Mouse (Mus musculus) thymus, adult 2 months (tissue): ENCODE results near the gene Slc16a6. TPM values are rescaled to one million over a fixed set of nuclear protein-coding genes. Genes with fewer than 3 reads are reported as not detected.
"Not testable (repeated sequence)": the region's sequence is repeated elsewhere in the genome, so short reads cannot be mapped to it uniquely, and the experiment has no call there.

Experiments
- DNase-seq: peaks from one replicate; pipeline ENCODE4 v3.0.0; 2021
- H3K27ac ChIP-seq: fragments of 200-500 bp; 2 replicates; pipeline ENCODE4 v1.5.1; 2012; ENCODE audit warnings: low read length, control low read depth; ENCODE audit not compliant: control insufficient read depth, insufficient read depth
- H3K27me3 ChIP-seq: fragments of 200-500 bp; 2 replicates; pipeline ENCODE4 v1.6.1; 2012; ENCODE audit warnings: mild to moderate bottlenecking, low read length, moderate library complexity, mixed read lengths; ENCODE audit not compliant: control insufficient read depth, insufficient read depth
- H3K36me3 ChIP-seq: fragments of 200-500 bp; 2 replicates; pipeline ENCODE4 v1.6.1; 2012; ENCODE audit warnings: mild to moderate bottlenecking, low read length, moderate library complexity; ENCODE audit not compliant: control insufficient read depth, insufficient read depth
- H3K4me1 ChIP-seq: fragments of 200-500 bp; replicated peaks from 2 replicates; pipeline ENCODE4 v1.6.1; 2012; ENCODE audit warnings: low read length; ENCODE audit not compliant: control insufficient read depth, insufficient read depth
- H3K4me3 ChIP-seq: fragments of 200-500 bp; 2 replicates; pipeline ENCODE4 v1.5.1; 2012; ENCODE audit warnings: mild to moderate bottlenecking, low read length, control low read depth, moderate library complexity; ENCODE audit not compliant: control insufficient read depth, insufficient read depth
- CTCF ChIP-seq: fragments of 200-500 bp; IDR thresholded peaks from 2 replicates; pipeline ENCODE4 v1.5.1; 2012; ENCODE audit warnings: mild to moderate bottlenecking, control low read depth, low read length, moderate library complexity, borderline replicate concordance; ENCODE audit not compliant: control insufficient read depth, poor library complexity, insufficient read depth; ENCODE audit errors: extremely low read depth
- POLR2A ChIP-seq: fragments of 200-500 bp; IDR thresholded peaks from 2 replicates; pipeline ENCODE4 v1.6.1; 2012; ENCODE audit warnings: mild to moderate bottlenecking, low read length, control low read depth, moderate library complexity; ENCODE audit not compliant: control insufficient read depth, poor library complexity, insufficient read depth; ENCODE audit errors: extremely low read depth
- WGBS: fragments of 180-500 bp; shearing (Covaris S2); methylation state at CpG from one replicate; pipeline ENCODE4 v1.1.7; 2018; 5-methylcytosine and 5-hydroxymethylcytosine counted together
- polyA plus RNA-seq: library from polyadenylated mRNA; depleted of rRNA; stranded (reverse); fragments of >200 nt; gene quantifications from 2 replicates; pipeline ENCODE4 v1.2.3, GENCODE M21; 2012

Slc16a6 gene
- polyA plus RNA-seq, 1 experiment, result 9.0 TPM

DNA sequence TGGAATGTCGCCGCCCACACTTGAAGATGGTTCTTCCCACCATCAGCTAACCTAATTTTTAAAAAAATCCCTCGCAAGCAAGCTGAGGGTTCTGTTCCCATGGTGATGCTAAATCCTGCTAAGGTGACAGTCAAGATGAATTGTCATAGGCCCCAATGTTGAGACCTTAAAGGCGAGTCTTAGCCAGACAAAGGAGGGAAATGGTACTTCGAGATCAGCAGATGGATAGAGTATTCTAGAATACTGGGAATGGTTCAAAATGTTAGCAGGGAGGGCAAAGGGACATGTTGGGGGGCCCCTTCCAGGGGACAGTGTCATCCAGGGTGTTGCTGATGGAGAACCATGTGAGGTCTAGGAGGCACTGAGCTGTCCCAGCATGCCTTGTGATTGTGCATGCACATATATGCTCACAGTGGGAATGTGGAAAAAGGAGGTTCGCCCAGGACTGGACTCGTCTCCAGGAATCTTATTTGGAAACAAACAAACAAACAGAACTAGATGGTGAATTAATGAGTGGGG, 23.1 kb upstream of the Slc16a6 start:
- H3K4me3 ChIP-seq, result peak overlapping the region; percentile 0; the same call in 1 of the 2 replicates
- DNase-seq, result no peak
- peaks cover 34% of the 10 kb centered on the region for H3K4me1 ChIP-seq
- no peak overlapping the region for H3K27ac ChIP-seq
- 32% methylated on average over 7 of the region's 7 CpGs for WGBS
- TF ChIP-seq CTCF (no peak), POLR2A (no peak)
- H3K27me3 ChIP-seq, result no peaks in the 10 kb centered on the region
- no peaks in the 10 kb centered on the region for H3K36me3 ChIP-seq

DNA sequence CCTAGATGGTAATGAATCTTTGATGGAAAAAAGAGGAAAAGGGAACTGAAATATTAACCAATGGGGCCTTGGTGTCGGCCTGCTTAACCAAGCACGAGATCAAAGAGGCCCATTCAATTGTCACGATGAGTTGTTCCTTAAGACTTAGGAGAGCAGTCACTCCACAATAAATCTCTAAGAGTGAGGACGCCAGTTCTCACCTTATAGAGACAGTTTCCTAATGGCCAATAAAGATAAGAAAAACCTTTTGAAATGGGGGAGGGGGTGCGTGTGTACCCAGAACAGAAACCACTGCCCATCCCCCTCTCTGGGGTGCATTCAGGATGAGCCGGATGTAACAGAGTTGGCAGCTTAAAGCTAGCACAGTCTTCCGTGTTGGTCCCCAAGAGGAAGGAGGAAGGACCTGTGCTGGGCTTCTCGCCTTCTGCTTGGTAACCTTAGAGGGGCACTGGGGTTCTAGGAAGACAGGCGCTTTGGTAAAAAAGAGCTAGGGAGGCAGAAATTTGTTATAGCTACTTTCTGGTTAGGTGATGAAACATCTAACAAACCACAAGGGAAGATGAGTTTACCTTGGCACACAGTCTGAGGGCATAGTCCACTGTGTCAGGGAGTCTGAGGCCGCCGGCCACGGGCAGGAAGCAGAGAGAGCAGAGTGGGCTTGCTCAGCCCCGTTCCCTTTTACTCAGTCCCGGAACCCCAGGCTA, 22.5 kb upstream of the Slc16a6 start:
- TF ChIP-seq CTCF, result no peak
- TF ChIP-seq POLR2A, result no peak
- Histone ChIP-seq H3K4me3 (peak overlapping the region; percentile 0; the same call in 1 of the 2 replicates), H3K4me1 (peaks cover 34% of the 10 kb centered on the region), H3K27me3 (no peaks in the 10 kb centered on the region), H3K27ac (no peak overlapping the region), H3K36me3 (no peaks in the 10 kb centered on the region)
- DNase-seq, result peak; percentile 56
- 7% methylated on average over 14 of the region's 14 CpGs for WGBS

DNA sequence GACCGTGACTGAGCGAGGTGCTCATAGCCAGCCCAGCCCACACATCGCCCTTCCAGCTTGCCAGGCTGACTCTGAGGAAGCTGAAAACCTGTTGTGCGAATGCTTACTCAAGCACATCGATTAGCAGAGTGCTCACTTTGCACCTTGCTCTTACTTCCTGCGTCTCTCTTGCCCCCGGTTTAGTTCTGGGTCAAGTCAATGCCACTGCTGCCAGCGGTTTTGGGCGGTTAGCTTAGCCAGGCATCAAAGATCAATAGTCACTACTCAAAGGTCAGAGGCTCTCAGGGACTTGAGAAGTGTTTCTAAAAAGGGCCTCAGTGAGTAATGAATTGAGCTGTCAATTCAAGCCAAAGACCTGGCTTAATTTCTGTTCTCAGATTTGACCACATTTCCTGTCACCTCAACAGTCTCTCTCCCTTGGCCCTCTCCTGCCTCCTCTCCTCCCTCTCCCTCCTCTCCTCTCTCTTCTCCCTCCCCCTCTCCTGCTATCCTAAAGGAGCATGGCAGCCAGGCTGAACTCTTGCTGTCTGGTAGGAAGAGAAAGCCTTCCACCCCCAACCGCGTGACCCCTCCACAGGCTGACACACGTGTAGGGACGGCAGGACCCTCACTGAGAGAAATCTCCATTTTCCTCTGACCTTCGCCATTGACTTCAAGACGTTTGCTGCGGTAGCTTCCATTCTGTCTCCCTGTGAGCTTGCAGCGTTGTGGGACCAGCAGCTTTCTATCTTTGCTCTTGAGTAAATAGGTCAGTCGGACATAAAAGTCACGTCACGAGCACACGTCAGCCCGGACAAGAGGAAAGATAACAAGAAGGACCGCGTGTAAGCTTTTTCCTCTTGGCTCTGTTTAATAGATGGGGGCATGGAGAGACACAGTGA, 21.7 kb upstream of the Slc16a6 start:
- no peak for TF ChIP-seq CTCF
- TF ChIP-seq POLR2A, result no peak
- no peak for DNase-seq
- 51% methylated on average over 24 of the region's 24 CpGs for WGBS
- Histone ChIP-seq H3K27ac (no peak overlapping the region), H3K4me1 (peaks cover 34% of the 10 kb centered on the region), H3K36me3 (no peaks in the 10 kb centered on the region), H3K4me3 (no peak overlapping the region), H3K27me3 (no peaks in the 10 kb centered on the region)

DNA sequence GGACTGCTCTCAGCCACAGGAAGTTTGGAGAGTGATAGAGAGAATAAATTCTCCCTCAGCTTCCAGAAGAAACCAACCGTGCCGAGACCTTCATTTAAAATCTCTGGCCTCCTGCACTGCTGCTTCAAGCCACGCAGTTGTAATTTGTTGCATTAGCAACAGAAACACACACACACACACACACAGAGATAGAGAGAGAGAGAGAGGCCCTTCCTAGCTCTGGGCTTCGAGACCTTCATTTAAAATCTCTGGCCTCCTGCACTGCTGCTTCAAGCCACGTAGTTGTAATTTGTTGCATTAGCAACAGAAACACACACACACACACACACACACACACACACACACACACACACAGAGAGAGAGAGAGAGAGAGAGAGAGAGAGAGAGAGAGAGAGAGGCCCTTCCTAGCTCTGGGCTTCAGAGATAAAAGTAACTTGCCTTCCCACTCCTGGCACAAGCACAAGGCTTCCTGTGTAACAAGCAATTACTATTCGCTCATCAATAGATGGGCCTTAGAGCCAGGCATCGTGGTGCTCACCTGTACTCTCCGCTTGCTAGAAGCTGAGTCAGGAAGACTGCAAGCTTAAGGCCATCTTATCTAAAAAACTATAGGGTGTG, 19.6 kb upstream of the Slc16a6 start:
- H3K4me1 ChIP-seq, result peaks cover 31% of the 10 kb centered on the region

DNA sequence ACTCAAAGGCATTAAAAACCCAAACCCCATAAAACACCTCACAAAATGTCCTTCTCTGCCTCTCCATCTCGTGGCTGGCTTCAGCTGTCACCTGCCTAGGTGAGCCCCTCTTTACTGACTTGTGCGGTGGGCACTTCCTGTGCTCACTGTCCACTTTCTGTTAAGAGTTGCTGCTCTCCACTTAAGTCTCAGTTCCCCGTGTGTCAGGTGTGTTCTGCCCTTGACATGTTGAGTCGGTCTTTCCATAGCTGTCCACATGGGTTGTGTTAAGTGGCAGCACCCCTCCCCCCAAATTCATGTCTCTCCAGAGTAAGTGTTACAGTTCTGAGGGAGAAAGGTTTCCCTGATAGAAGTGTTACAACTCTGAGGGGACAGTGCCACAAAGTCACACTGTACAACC, 18.4 kb upstream of the Slc16a6 start:
- no peak for TF ChIP-seq POLR2A
- no peak for TF ChIP-seq CTCF
- Histone ChIP-seq H3K36me3 (no peaks in the 10 kb centered on the region), H3K27ac (no peak overlapping the region), H3K4me3 (no peak overlapping the region), H3K27me3 (no peaks in the 10 kb centered on the region), H3K4me1 (peaks cover 25% of the 10 kb centered on the region)
- DNase-seq, result no peak
- WGBS, result 87% methylated on average over 4 of the region's 4 CpGs

More for the DNA sequence above, 19.6 kb upstream of the Slc16a6 start:
- H3K4me3 ChIP-seq, DNase-seq, H3K36me3 ChIP-seq, H3K27ac ChIP-seq, H3K27me3 ChIP-seq: not testable (repeated sequence)
- 89% methylated on average over 8 of the region's 8 CpGs for WGBS

DNA sequence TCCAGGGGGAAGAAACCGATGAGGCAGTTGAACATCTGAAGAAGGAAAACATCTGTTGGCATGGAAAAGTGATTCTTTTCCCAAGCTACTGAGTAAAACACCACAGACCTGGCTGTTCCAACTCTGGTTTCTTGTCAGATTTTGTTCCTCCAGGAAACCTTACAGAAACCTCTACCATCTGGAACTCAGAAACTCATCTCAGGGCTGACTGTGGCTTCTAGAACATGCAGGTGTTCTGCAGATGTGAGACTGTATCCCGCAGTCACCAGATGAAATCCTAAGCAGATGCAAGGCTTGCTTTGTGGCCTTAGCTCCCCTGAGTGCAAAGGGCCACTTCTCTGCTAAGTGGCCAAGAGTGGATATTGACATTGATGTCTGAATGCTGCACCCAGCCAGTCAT, 16.4 kb upstream of the Slc16a6 start:
- Histone ChIP-seq H3K27me3 (no peaks in the 10 kb centered on the region), H3K27ac (no peak overlapping the region), H3K36me3 (no peaks in the 10 kb centered on the region), H3K4me1 (peaks cover 4% of the 10 kb centered on the region), H3K4me3 (no peak overlapping the region)
- no peak for DNase-seq
- WGBS, result 60% methylated on average over 2 of the region's 2 CpGs
- TF ChIP-seq CTCF (no peak), POLR2A (no peak)
